ENCODE assay signal across 18 mouse cellular contexts in the genomic region with DNA sequence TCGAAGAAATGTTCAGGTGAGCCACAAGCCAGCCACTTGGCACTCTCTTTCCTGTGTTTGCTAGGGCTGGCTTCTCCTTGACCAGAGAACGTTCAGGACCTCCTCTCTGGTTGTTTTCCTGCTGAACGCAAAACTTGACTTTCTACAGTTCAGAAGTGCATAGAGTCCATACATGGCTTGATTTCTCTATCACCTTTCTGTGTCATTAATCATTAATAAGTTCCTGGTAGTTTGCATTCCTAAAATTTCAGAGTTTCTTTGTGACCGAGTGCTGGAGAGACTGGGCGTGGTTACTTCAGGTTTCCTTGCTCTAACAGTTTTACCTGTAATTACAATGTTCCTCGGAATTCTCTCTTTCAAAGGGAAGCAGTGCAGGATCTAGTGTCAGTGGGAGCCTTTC. TPM values are rescaled to one million over a fixed set of nuclear protein-coding genes. Genes with fewer than 3 reads are reported as not detected.
DNase-seq lines count a peak whose midpoint lies in the region; ATAC-seq and TF ChIP-seq lines count a peak whose summit lies in the region.
"Had no signal": no experiment of that assay in that cellular context is flagged by ENCODE, and none has a peak within 500 bp of the region (broad histone marks: within the 10 kb centered on the region; RNA-seq: fewer than 3 reads in every experiment).

No protein-coding gene starts in this region.

- H3K36me3 ChIP-seq in heart, embryonic 16.5 days (ENCODE audit: control insufficient read depth, insufficient read depth) = no peaks in the 10 kb centered on the region
- H3K36me3 ChIP-seq in heart, embryonic 12.5 days = no peaks in the 10 kb centered on the region
- H3K36me3 ChIP-seq in lung, embryonic 14.5 days (ENCODE audit: insufficient read depth) = no peaks in the 10 kb centered on the region
- no peaks in the 10 kb centered on the region for H3K36me3 ChIP-seq in stomach, embryonic 16.5 days (ENCODE audit: control insufficient read depth, insufficient read depth, low read length)
- H3K36me3 ChIP-seq: embryonic facial prominence, embryonic 12.5 days; forebrain, embryonic 15.5 days; hindbrain, embryonic 12.5 days had no signal

- no peak for TF ChIP-seq CTCF in lung, embryonic 14.5 days (IDR thresholded peaks at IDR 0.05; ENCODE audit: low read depth)

- H3K4me1 ChIP-seq in heart, embryonic 16.5 days (ENCODE audit: control insufficient read depth, insufficient read depth, low read length) = peaks cover 6% of the 10 kb centered on the region; the same call in 1 of the 2 replicates
- H3K4me1 ChIP-seq in heart, embryonic 12.5 days (replicated peaks) = peaks cover 9% of the 10 kb centered on the region; the same call in 1 of the 2 replicates
- no peaks in the 10 kb centered on the region for H3K4me1 ChIP-seq in lung, embryonic 14.5 days (ENCODE audit: insufficient read depth)
- no peaks in the 10 kb centered on the region for H3K4me1 ChIP-seq in stomach, embryonic 16.5 days (ENCODE audit: control insufficient read depth, insufficient read depth, low read length)
- H3K4me1 ChIP-seq: embryonic facial prominence, embryonic 12.5 days; hindbrain, embryonic 12.5 days had no signal

- ATAC-seq in heart, embryonic 16.5 days (replicated peaks; ENCODE audit: extremely low read depth, insufficient read depth, low FRiP score) = no peak
- ATAC-seq in heart, embryonic 12.5 days (ENCODE audit: insufficient number of reproducible peaks, low FRiP score) = no peak
- ATAC-seq in lung, embryonic 14.5 days (ENCODE audit: insufficient read depth) = peak; percentile 64
- ATAC-seq in stomach, embryonic 16.5 days (ENCODE audit: insufficient read depth, low FRiP score) = no peak
- ATAC-seq: activated CD4-positive, CD25-positive, alpha-beta regulatory T cell, adult 4 months; hindbrain, embryonic 16.5 days; Patski had no signal

- no peak overlapping the region for H3K9ac ChIP-seq in heart, embryonic 16.5 days (ENCODE audit: low read length)
- H3K9ac ChIP-seq in heart, embryonic 12.5 days = no peak overlapping the region
- no peak overlapping the region for H3K9ac ChIP-seq in lung, embryonic 14.5 days
- no peak overlapping the region for H3K9ac ChIP-seq in stomach, embryonic 16.5 days (ENCODE audit: low read length)
- H3K9ac ChIP-seq: embryonic facial prominence, embryonic 12.5 days; forebrain, embryonic 15.5 days; hindbrain, embryonic 12.5 days had no signal

- WGBS in heart, embryonic 16.5 days = 75% methylated on average over 6 of the region's 6 CpGs
- 77% methylated on average over 6 of the region's 6 CpGs for WGBS in heart, embryonic 12.5 days
- WGBS in lung, embryonic 14.5 days = 62% methylated on average over 6 of the region's 6 CpGs
- 72% methylated on average over 6 of the region's 6 CpGs for WGBS in stomach, embryonic 16.5 days

- H3K4me3 ChIP-seq in heart, embryonic 16.5 days (ENCODE audit: low read length) = no peak overlapping the region
- no peak overlapping the region for H3K4me3 ChIP-seq in heart, embryonic 12.5 days
- H3K4me3 ChIP-seq in lung, embryonic 14.5 days (ENCODE audit: low read depth, low read length) = no peak overlapping the region
- H3K4me3 ChIP-seq in stomach, embryonic 16.5 days (replicated peaks; ENCODE audit: low read length) = no peak overlapping the region
- H3K4me3 ChIP-seq: embryonic facial prominence, embryonic 12.5 days; forebrain, embryonic 15.5 days; heart, adult 2 months; hindbrain, embryonic 12.5 days had no signal

- H3K27ac ChIP-seq in heart, embryonic 16.5 days (ENCODE audit: low read length) = 0 out of 2 replicates have a peak overlapping the region, but pooled peaks have one; percentile 4
- H3K27ac ChIP-seq in heart, embryonic 12.5 days (ENCODE audit: poor library complexity, severe bottlenecking) = no peak overlapping the region
- peak overlapping the region; percentile 87 for H3K27ac ChIP-seq in lung, embryonic 14.5 days (ENCODE audit: low read depth)
- peak overlapping the region; percentile 5; the same call in 1 of the 2 replicates for H3K27ac ChIP-seq in stomach, embryonic 16.5 days (ENCODE audit: low read length)
- H3K27ac ChIP-seq: embryonic facial prominence, embryonic 12.5 days; forebrain, embryonic 15.5 days; heart, adult 2 months; hindbrain, embryonic 12.5 days had no signal

- H3K27me3 ChIP-seq in heart, embryonic 16.5 days (ENCODE audit: control insufficient read depth, insufficient read depth, low read length) = no peaks in the 10 kb centered on the region
- no peaks in the 10 kb centered on the region for H3K27me3 ChIP-seq in heart, embryonic 12.5 days (replicated peaks)
- no peaks in the 10 kb centered on the region for H3K27me3 ChIP-seq in lung, embryonic 14.5 days (ENCODE audit: insufficient read depth, low read length)
- H3K27me3 ChIP-seq in stomach, embryonic 16.5 days (ENCODE audit: control insufficient read depth, insufficient read depth, low read length) = no peaks in the 10 kb centered on the region
- H3K27me3 ChIP-seq: embryonic facial prominence, embryonic 12.5 days; forebrain, embryonic 15.5 days; hindbrain, embryonic 12.5 days; Patski had no signal

- no peak overlapping the region for H3K4me2 ChIP-seq in heart, embryonic 16.5 days (ENCODE audit: low read depth, low read length)
- no peak overlapping the region for H3K4me2 ChIP-seq in heart, embryonic 12.5 days
- H3K4me2 ChIP-seq in lung, embryonic 14.5 days = 0 out of 2 replicates have a peak overlapping the region, but pooled peaks have one; percentile 10
- no peak overlapping the region for H3K4me2 ChIP-seq in stomach, embryonic 16.5 days (ENCODE audit: low read depth, low read length)
- H3K4me2 ChIP-seq: embryonic facial prominence, embryonic 12.5 days; forebrain, embryonic 15.5 days; hindbrain, embryonic 12.5 days had no signal

- DNase-seq in lung, embryonic 14.5 days = peak; percentile 63
- no peak for DNase-seq in lung, postnatal 14 days
- DNase-seq in yolk sac, embryonic 10.5 days (ENCODE audit: low spot score) = peak; percentile 20
- DNase-seq: adrenal gland, postnatal 14 days; cerebellum, adult 11-12 months; cerebellum, adult 9-10 months; cerebellum, postnatal 25 days; gastrocnemius, postnatal 10 days; heart, adult 2 months had no signal

- no peaks in the 10 kb centered on the region for H3K9me3 ChIP-seq in heart, embryonic 16.5 days (replicated peaks; ENCODE audit: control insufficient read depth, low read length)
- no peaks in the 10 kb centered on the region for H3K9me3 ChIP-seq in heart, embryonic 12.5 days (replicated peaks)
- H3K9me3 ChIP-seq in lung, embryonic 14.5 days (ENCODE audit: low read depth, low read length) = no peaks in the 10 kb centered on the region
- H3K9me3 ChIP-seq in stomach, embryonic 16.5 days (replicated peaks; ENCODE audit: control insufficient read depth, low read length) = no peaks in the 10 kb centered on the region
- H3K9me3 ChIP-seq: embryonic facial prominence, embryonic 12.5 days; forebrain, embryonic 15.5 days; hindbrain, embryonic 12.5 days had no signal

RNA-seq across cellular contexts. Expression of gene Kif6, which starts 27.0 kb away (rescaled TPM):
- 2.6 and 2.7 TPM in 2 replicates for polyA plus RNA-seq in heart, embryonic 16.5 days (2015; fragmentation: Nextera tagmentation; extraction: Ambion mirVana)
- 1.4 and 2.5 TPM in 2 replicates for polyA plus RNA-seq in heart, embryonic 12.5 days (2016; fragmentation: Nextera tagmentation; extraction: Ambion mirVana)
- 4.1 and 4.8 TPM in 2 replicates for polyA plus RNA-seq in lung, embryonic 14.5 days (2014; fragmentation: Nextera tagmentation; extraction: Ambion mirVana)
- 1.2 and 1.5 TPM in 2 replicates for polyA plus RNA-seq in stomach, embryonic 16.5 days (2015; fragmentation: Nextera tagmentation; extraction: Ambion mirVana)
- polyA plus RNA-seq: activated CD4-positive, CD25-positive, alpha-beta regulatory T cell, adult 4 months had no signal
